Mouse (Mus musculus): Measurements from ENCODE around the gene Cpeb2. TPM values are rescaled to one million over a fixed set of nuclear protein-coding genes. Genes with fewer than 3 reads are reported as not detected.

Gene Cpeb2
- polyA plus RNA-seq, 1 experiment from 2014 or later = 3.0 TPM

GRCm38 (mm10) chr5:43293136-43293535 lies 60.2 kb downstream of the Cpeb2 start:
- no peaks in the 10 kb centered on the region for H3K27me3 ChIP-seq (replicated peaks)
- no peak overlapping the region for H3K4me2 ChIP-seq
- WGBS = 87% methylated on average over 4 of the region's 4 CpGs
- no peaks in the 10 kb centered on the region for H3K36me3 ChIP-seq
- no peak for ATAC-seq (ENCODE audit: insufficient read depth, low FRiP score, low read depth)
- no peak overlapping the region for H3K9ac ChIP-seq
- H3K27ac ChIP-seq = no peak overlapping the region
- no peak overlapping the region for H3K4me3 ChIP-seq (replicated peaks)
- H3K9me3 ChIP-seq = no peaks in the 10 kb centered on the region
- no peaks in the 10 kb centered on the region for H3K4me1 ChIP-seq

GRCm38 (mm10) chr5:43297459-43297858 lies 64.5 kb downstream of the Cpeb2 start:
- Histone ChIP-seq H3K9me3 (no peaks in the 10 kb centered on the region), H3K36me3 (no peaks in the 10 kb centered on the region), H3K4me3 (replicated peaks) (no peak overlapping the region), H3K4me2 (no peak overlapping the region), H3K4me1 (no peaks in the 10 kb centered on the region), H3K27ac (no peak overlapping the region), H3K27me3 (replicated peaks) (no peaks in the 10 kb centered on the region), H3K9ac (no peak overlapping the region)
- ATAC-seq (ENCODE audit: insufficient read depth, low FRiP score, low read depth) = no peak
- 69% methylated on average over 7 of the region's 7 CpGs for WGBS

GRCm38 (mm10) chr5:43298975-43299374 lies 66.0 kb downstream of the Cpeb2 start:
- Histone ChIP-seq H3K9ac (no peak overlapping the region), H3K4me1 (no peaks in the 10 kb centered on the region), H3K27me3 (replicated peaks) (no peaks in the 10 kb centered on the region), H3K36me3 (no peaks in the 10 kb centered on the region), H3K27ac (no peak overlapping the region), H3K4me2 (no peak overlapping the region), H3K9me3 (no peaks in the 10 kb centered on the region), H3K4me3 (replicated peaks) (no peak overlapping the region)
- WGBS = 58% methylated on average over 2 of the region's 2 CpGs
- ATAC-seq (ENCODE audit: insufficient read depth, low FRiP score, low read depth) = no peak

GRCm38 (mm10) chr5:43300076-43300475 lies 67.1 kb downstream of the Cpeb2 start:
- H3K9ac ChIP-seq = no peak overlapping the region
- H3K4me2 ChIP-seq = no peak overlapping the region
- H3K4me3 ChIP-seq (replicated peaks) = no peak overlapping the region
- no peak for ATAC-seq (ENCODE audit: insufficient read depth, low FRiP score, low read depth)
- no peaks in the 10 kb centered on the region for H3K4me1 ChIP-seq
- no peaks in the 10 kb centered on the region for H3K36me3 ChIP-seq
- no peaks in the 10 kb centered on the region for H3K9me3 ChIP-seq
- 86% methylated on average over 5 of the region's 5 CpGs for WGBS
- H3K27me3 ChIP-seq (replicated peaks) = no peaks in the 10 kb centered on the region
- no peak overlapping the region for H3K27ac ChIP-seq

- no peak for ATAC-seq (ENCODE audit: insufficient read depth, low FRiP score, low read depth)
- H3K27ac ChIP-seq = no peak overlapping the region
- H3K4me1 ChIP-seq = no peaks in the 10 kb centered on the region
- no peak overlapping the region for H3K9ac ChIP-seq
- H3K27me3 ChIP-seq (replicated peaks) = no peaks in the 10 kb centered on the region
- H3K36me3 ChIP-seq = no peaks in the 10 kb centered on the region
- 41% methylated on average over 3 of the region's 3 CpGs for WGBS
- no peak overlapping the region for H3K4me3 ChIP-seq (replicated peaks)
- H3K9me3 ChIP-seq = no peaks in the 10 kb centered on the region
- no peak overlapping the region for H3K4me2 ChIP-seq
Observed at GRCm38 (mm10) chr5:43300979-43301378, 68.0 kb downstream of the Cpeb2 start.

- Histone ChIP-seq H3K9me3 (no peaks in the 10 kb centered on the region), H3K4me3 (replicated peaks) (no peak overlapping the region), H3K4me2 (no peak overlapping the region), H3K36me3 (no peaks in the 10 kb centered on the region), H3K27ac (no peak overlapping the region), H3K9ac (no peak overlapping the region), H3K4me1 (no peaks in the 10 kb centered on the region), H3K27me3 (replicated peaks) (no peaks in the 10 kb centered on the region)
- 62% methylated on average over 1 of the region's 1 CpGs for WGBS
- no peak for ATAC-seq (ENCODE audit: insufficient read depth, low FRiP score, low read depth)
Observed at GRCm38 (mm10) chr5:43303504-43303903, 70.5 kb downstream of the Cpeb2 start.

- Histone ChIP-seq H3K4me1 (no peaks in the 10 kb centered on the region), H3K36me3 (no peaks in the 10 kb centered on the region), H3K27ac (no peak overlapping the region), H3K9me3 (no peaks in the 10 kb centered on the region), H3K27me3 (replicated peaks) (no peaks in the 10 kb centered on the region), H3K9ac (no peak overlapping the region), H3K4me3 (replicated peaks) (no peak overlapping the region), H3K4me2 (no peak overlapping the region)
- no peak for ATAC-seq (ENCODE audit: insufficient read depth, low FRiP score, low read depth)
- WGBS = 82% methylated on average over 3 of the region's 3 CpGs
Observed at GRCm38 (mm10) chr5:43305449-43305848, 72.5 kb downstream of the Cpeb2 start.

GRCm38 (mm10) chr5:43309961-43310360 lies 77.0 kb downstream of the Cpeb2 start:
- Histone ChIP-seq H3K9ac (no peak overlapping the region), H3K4me1 (no peaks in the 10 kb centered on the region), H3K27ac (no peak overlapping the region), H3K36me3 (no peaks in the 10 kb centered on the region), H3K9me3 (no peaks in the 10 kb centered on the region), H3K27me3 (replicated peaks) (no peaks in the 10 kb centered on the region), H3K4me3 (replicated peaks) (no peak overlapping the region), H3K4me2 (no peak overlapping the region)
- no peak for ATAC-seq (ENCODE audit: insufficient read depth, low FRiP score, low read depth)
- WGBS = 24% methylated on average over 4 of the region's 4 CpGs

- Histone ChIP-seq H3K4me1 (no peaks in the 10 kb centered on the region), H3K27ac (no peak overlapping the region), H3K27me3 (replicated peaks) (no peaks in the 10 kb centered on the region), H3K9ac (no peak overlapping the region), H3K4me3 (replicated peaks) (no peak overlapping the region), H3K4me2 (no peak overlapping the region), H3K9me3 (no peaks in the 10 kb centered on the region), H3K36me3 (no peaks in the 10 kb centered on the region)
- 86% methylated on average over 3 of the region's 3 CpGs for WGBS
- no peak for ATAC-seq (ENCODE audit: insufficient read depth, low FRiP score, low read depth)
Observed at GRCm38 (mm10) chr5:43324311-43324862, 91.4 kb downstream of the Cpeb2 start.

GRCm38 (mm10) chr5:43325561-43325960 lies 92.6 kb downstream of the Cpeb2 start:
- Histone ChIP-seq H3K9ac (no peak overlapping the region), H3K4me2 (no peak overlapping the region), H3K4me3 (replicated peaks) (no peak overlapping the region), H3K9me3 (no peaks in the 10 kb centered on the region), H3K36me3 (no peaks in the 10 kb centered on the region), H3K4me1 (no peaks in the 10 kb centered on the region), H3K27me3 (replicated peaks) (no peaks in the 10 kb centered on the region), H3K27ac (no peak overlapping the region)
- WGBS = 73% methylated on average over 4 of the region's 4 CpGs
- ATAC-seq (ENCODE audit: insufficient read depth, low FRiP score, low read depth) = no peak

- WGBS = 14% methylated on average over 4 of the region's 4 CpGs
- Histone ChIP-seq H3K4me3 (replicated peaks) (no peak overlapping the region), H3K4me1 (no peaks in the 10 kb centered on the region), H3K9me3 (no peaks in the 10 kb centered on the region), H3K36me3 (no peaks in the 10 kb centered on the region), H3K4me2 (no peak overlapping the region), H3K9ac (no peak overlapping the region), H3K27me3 (replicated peaks) (no peaks in the 10 kb centered on the region), H3K27ac (no peak overlapping the region)
- no peak; the same call in 1 of the 2 replicates for ATAC-seq (ENCODE audit: insufficient read depth, low FRiP score, low read depth)
Observed at GRCm38 (mm10) chr5:43328579-43328978, 95.6 kb downstream of the Cpeb2 start.

- H3K9me3 ChIP-seq = no peaks in the 10 kb centered on the region
- WGBS = 80% methylated on average over 3 of the region's 3 CpGs
Observed at GRCm38 (mm10) chr5:43330260-43330659, 97.3 kb downstream of the Cpeb2 start.

GRCm38 (mm10) chr5:43334469-43334868 lies 101.5 kb downstream of the Cpeb2 start:
- Histone ChIP-seq H3K36me3 (no peaks in the 10 kb centered on the region), H3K4me3 (replicated peaks) (no peak overlapping the region), H3K9me3 (no peaks in the 10 kb centered on the region), H3K27me3 (replicated peaks) (no peaks in the 10 kb centered on the region), H3K27ac (no peak overlapping the region), H3K4me1 (no peaks in the 10 kb centered on the region), H3K4me2 (no peak overlapping the region), H3K9ac (no peak overlapping the region)
- no peak for ATAC-seq (ENCODE audit: insufficient read depth, low FRiP score, low read depth)
- 63% methylated on average over 2 of the region's 2 CpGs for WGBS

More at GRCm38 (mm10) chr5:43330260-43330659, 97.3 kb downstream of the Cpeb2 start:
- no peak for ATAC-seq (ENCODE audit: insufficient read depth, low FRiP score, low read depth)
- Histone ChIP-seq H3K4me3 (replicated peaks) (no peak overlapping the region), H3K27me3 (replicated peaks) (no peaks in the 10 kb centered on the region), H3K4me2 (no peak overlapping the region), H3K36me3 (no peaks in the 10 kb centered on the region), H3K9ac (no peak overlapping the region), H3K4me1 (no peaks in the 10 kb centered on the region), H3K27ac (no peak overlapping the region)
